Mouse (Mus musculus) brain, embryonic 14.5 days (tissue): Measurements from ENCODE around the gene Trdn. TPM values are rescaled to one million over a fixed set of nuclear protein-coding genes. Genes with fewer than 3 reads are reported as not detected.

ENCODE experiments used
- DNase-seq: peaks from one replicate; pipeline ENCODE4 v3.0.0-alpha.2; 2011; ENCODE audit warnings: low read depth
- CTCF ChIP-seq: fragments of 200-500 bp; IDR thresholded peaks from 2 replicates; pipeline ENCODE4 v1.5.1; 2012; ENCODE audit warnings: inconsistent platforms, mild to moderate bottlenecking, moderate library complexity, borderline replicate concordance; ENCODE audit not compliant: insufficient read depth, insufficient read length; ENCODE audit errors: extremely low read depth
- POLR2A ChIP-seq: fragments of 200-500 bp; IDR thresholded peaks from 2 replicates; pipeline ENCODE4 v1.6.1; 2012; ENCODE audit warnings: mild to moderate bottlenecking, inconsistent platforms, borderline replicate concordance; ENCODE audit not compliant: poor library complexity, insufficient read depth, insufficient read length, severe bottlenecking; ENCODE audit errors: extremely low read depth
- polyA plus RNA-seq: library from polyadenylated mRNA; depleted of rRNA; stranded (reverse); fragments of >200 nt; gene quantifications from 2 replicates; pipeline ENCODE4 v1.2.3, GENCODE M21; 2012; rRNA removed

The Trdn gene
- 0.08 TPM in 1 of 2 replicates, not detected in the other for polyA plus RNA-seq

DNA sequence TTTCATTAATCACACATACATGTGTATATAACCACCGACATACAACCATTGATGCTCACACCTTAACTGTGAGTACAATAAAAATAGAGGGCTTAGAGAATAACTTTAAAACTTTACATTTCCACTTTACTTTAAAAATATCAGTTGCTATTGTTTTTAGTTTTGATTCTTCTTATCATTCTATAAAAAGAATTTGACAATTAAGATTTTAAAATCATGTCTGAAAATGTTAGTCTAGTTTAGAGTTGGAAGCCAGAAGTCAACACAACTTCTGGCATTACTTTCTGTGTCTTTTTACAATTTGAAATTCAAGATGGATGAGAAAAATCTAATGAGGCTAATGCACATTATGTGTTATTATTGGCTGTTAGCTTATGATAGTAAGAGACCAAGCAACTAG lies at the start of gene Trdn:
Gene Trdn (plus strand): TSS at position 301 of the 400 bp plus-strand sequence.
- TF ChIP-seq POLR2A: no peak
- TF ChIP-seq CTCF: no peak
- DNase-seq: no peak

DNA sequence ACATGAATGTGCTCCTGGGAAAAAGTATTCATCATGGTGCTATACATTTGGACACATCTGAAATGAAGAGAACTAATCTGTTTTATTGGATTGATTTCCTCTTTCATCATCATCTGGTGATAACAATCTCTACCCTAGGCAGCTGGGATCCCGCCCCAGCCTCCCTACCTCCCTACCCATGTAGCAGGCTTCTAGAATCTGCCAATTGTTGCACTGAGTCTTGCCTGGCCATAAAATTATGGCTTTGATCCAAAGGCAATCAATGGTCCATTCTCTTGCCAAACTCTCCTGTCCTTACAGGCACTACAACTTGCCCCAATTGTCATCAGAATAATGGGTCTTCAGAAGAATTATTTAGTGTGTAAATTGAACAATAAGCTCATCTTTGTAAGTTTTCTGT lies 19.6 kb upstream of the Trdn start:
- TF ChIP-seq CTCF (no peak), POLR2A (no peak)
- DNase-seq: no peak

DNA sequence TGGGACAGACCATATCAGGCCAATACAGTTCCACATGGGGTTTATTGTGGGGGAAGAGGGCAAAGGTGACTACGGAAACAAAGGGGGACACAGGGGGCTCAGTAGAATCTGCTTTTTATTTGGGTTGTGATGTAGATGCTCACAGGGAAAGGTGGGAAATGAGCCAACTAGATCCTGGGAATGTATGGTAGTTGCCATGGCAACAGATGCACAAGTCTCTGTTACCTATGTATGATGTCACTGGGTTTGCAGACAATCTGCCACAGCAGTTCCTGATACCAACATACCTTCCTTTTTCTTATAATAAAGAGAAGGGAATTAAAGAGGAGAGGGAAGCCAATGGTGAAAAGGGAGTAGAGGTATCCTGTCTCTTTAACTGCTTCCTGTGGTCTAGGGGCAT lies 14.8 kb upstream of the Trdn start:
- peak; percentile 55 for DNase-seq
- TF ChIP-seq POLR2A: no peak
- TF ChIP-seq CTCF: no peak

DNA sequence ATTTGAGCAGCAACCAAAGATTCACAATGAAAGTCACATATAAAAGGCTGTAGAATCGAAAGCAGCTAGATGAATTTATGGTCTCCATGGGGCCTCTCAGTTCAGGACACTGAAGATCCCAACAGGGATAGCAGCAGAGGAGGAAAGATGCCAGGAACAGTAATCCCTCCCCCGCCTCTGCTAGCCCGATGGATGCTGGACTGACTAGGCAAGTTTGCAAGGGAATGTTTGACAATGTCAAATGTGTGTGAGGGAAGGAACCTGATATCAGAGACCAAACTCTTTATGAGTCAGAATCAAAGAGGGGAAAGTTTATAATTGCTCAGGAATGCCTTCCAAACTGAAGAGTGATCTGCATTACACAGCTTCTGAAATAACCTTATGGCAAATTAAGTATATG lies 7.2 kb upstream of the Trdn start:
- no peak for TF ChIP-seq POLR2A
- TF ChIP-seq CTCF: no peak

DNA sequence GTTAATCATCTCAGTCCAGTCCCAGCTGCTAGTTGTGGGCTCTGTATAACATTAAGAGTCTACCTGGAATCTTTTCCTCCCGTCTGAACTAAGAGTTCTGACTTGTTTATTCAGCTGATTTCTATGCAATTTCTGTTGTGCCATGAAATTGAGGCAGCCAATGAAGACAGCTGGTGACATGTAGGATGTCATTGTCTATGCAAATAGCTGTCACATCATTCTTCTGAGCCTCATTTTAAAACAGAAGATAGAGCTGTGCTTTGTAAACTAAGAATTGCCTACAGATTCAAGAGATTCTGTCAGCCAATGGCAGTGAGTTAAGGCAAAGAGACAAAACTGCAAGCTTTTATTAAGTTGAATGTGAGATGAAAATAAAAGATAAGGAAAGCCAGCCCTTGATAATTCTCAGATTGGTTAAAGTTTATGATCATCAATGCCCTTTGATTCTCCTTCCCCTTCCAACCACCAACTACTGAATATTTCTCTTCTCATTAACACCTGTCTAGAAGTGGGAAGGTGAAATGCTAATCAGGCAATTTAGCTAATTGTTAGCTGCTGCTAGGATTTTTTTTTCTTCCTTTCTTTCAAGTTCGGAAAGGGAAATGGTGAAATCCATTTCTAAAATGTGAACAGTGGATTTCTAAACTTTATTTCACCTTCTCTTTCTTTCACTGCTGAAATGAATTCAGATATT lies 1.9 kb downstream of the Trdn start:
- TF ChIP-seq CTCF (no peak), POLR2A (no peak)
- peak; percentile 70 for DNase-seq

More for the DNA sequence above, 7.2 kb upstream of the Trdn start:
- DNase-seq: no peak

DNA sequence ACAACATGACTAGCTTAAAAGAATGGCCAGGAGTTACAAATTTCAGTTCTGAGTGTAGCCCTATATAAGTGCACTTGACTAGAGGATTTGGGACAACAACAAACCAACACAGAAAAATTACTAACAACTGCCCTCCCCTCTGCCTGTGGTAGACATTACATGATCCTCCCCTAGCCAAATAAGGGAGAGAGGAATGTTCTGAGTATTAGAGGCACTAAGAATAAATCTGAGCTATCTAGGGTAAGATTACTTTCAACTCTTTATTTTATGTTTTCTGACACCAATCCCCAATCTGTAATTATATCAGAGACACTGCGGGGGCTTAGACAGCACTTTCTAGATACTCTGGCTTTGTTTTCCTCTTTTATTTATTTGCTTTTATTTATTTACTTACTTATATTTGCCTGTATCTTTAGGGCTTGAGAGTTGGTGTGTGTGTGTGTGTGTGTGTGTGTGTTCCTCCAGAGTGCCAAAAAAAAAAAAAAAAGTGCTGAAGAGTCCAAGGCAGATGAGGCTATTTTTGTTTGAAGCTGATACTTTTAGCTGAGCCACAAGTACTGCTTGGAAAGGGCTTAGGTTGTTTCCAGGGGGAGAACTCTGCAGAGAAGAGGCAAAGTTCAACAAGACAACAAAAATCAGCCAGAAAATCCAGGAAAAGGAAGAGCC lies 2.7 kb downstream of the Trdn start:
- no peak for DNase-seq
- no peak for TF ChIP-seq CTCF
- no peak for TF ChIP-seq POLR2A

DNA sequence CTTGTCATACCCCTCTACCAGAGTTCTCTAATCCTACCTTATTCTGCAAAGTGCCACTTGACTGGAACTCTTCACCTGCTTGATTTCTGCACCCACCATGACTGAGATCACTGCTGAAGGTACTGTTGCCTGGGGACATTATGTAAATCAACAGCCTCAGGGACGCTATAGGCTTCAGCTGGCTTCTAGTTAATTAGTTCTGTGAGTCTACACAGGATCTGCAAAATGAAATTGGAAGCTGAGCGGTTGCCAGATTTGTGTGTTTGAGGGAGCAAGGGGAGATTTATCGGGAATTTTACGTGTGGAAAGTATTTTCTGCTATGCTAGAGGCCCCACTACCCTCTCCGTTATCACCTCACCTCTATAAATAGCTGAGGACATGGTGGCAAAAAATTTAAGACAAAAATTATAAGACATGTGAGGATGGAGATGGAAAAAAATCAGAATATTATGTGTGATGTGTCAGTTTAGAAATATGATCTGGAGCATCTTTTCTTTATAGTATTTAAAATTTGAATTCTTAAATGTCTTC lies 3.3 kb downstream of the Trdn start:
- DNase-seq: peak; percentile 86

DNA sequence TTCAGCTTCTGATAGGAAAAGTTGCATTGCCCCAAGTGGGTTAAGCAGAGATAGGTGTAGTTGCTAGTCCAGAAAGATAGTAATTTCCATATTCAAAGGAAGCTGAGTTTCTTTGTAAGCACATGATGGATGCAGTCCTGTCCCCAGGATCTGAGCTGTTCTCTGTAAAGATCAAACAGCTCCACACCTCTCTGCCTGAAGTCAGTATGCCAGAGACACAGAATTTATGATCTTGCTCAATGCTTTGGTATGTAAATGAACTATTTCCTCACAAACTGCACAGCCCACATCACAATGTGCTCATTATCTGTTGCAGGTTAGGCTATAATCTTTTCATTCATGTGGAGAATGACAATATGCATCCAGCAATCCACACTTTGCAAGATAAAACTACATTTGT lies 8.0 kb downstream of the Trdn start:
- TF ChIP-seq POLR2A (no peak), CTCF (no peak)
- peak; percentile 49 for DNase-seq

More for the DNA sequence above, 3.3 kb downstream of the Trdn start:
- TF ChIP-seq CTCF (no peak), POLR2A (no peak)

DNA sequence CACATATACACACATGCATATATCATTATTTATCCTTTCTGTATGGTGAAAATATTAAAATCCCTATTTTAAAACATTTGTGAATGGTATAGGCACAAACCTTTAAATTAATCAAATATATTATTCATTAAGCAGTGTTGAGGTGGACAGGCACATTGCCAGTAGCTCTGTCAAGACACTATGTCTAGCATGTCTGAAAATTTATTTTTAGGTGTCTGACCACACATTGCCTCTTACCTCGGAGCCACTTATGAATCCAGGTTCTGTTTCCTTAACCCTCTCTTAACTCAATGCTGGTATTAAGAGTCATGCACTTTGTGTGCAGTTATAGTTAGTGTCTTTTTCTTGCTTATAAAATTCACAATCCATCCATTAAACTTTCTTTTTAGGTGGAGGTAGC lies 12.0 kb downstream of the Trdn start:
- TF ChIP-seq POLR2A (no peak), CTCF (no peak)
- DNase-seq: no peak

DNA sequence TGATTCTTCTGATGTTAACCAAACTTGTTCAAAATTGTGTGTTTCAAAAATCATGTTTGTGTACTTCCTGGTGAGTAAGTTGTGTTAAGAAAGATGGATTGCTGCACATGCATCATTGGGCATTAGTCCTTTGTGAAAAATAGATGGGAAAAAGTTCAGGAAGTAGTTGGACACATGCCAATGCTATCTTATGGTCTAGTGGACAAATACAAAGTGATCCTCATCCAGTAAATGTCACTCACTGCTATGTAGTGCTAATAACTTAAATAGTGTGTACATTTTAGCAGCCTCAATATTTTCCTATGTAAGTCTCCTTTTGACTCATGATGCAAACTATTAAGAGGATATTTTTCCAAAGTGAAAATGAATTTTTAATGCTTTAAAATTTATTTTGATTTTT lies 27.6 kb downstream of the Trdn start:
- TF ChIP-seq POLR2A (no peak), CTCF (no peak)
- peak; percentile 63 for DNase-seq

DNA sequence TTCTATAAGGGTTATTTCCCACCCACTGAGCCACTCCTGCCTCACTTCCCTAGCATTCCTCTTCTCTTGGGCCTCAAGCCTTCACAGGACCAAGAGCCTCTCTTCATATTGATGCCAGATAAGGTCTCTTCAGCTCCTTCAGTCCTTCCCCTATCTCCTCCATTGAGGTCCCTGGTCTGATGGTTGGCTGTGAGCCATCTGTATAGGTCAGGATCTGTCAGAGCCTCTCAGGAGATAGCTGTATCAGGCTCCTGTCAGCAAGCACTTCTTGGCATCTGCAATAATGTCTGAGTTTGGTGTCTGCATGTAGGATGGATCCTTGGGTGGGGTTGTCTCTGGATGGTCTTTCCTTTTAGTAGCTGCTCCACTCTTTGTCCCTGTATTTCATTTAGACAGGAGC lies 42.7 kb downstream of the Trdn start:
- DNase-seq: no peak
- TF ChIP-seq CTCF (no peak), POLR2A (no peak)

DNA sequence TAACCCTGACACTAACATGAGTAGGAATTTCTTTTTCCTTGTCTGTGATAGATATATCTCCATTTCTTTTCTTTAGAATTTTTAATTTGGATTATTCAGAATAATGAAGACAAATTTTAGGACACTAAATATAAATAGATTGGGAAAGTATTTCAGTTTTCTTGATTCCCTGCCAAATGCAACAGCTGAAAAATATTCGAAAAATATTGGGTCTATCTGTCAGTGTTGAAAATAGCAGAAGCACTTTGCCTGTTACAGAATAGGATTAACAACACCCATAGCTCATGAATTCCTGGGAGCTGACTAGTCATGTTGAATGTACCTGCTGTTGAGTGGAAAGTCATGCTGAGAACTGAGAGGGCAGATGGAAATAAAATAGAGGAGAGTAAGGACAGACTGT lies 64.6 kb downstream of the Trdn start:
- no peak for DNase-seq
- TF ChIP-seq CTCF (no peak), POLR2A (no peak)

DNA sequence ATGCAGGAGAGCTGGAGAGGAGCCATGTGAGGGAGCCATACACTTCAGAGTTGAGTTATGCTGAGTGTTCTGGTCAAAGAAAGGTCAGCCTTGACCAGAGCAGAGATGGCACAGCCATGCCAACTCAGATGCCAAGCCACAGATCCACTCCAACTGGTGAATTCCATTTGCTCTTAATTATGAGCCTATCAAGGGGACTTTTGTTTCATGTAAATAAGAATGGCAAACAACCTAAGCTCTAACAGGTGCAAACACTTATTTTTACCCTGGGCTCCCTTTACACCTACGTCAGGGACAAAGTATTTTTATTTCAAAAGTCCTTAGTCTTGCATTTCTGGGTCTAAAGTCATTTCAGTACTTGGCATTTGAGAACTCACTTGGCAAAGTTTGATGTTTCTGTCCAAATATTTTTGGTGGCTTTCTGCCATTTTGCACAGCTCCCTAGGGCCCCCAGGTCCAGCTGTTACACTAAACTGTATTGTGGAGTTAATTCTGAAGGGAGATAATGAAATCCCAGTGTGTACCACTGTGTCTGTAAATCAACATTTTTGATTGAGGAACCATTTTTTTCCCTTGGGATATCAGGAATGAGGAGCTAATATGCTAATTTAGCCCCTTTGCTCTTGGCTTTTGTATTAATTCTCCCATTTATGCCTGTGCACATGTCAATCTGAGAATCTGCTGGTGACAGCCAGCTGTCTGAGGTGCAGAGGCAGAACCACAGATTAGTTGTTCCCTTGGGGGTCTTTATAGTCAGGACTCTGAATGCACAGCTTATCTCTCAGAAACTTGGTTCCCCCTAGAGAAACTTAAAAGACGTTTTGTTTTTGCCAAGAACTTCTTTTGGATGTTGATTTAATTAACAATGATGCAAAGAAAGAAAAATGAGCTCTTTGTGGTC lies 99.6 kb downstream of the Trdn start:
- TF ChIP-seq POLR2A (no peak), CTCF (no peak)
- DNase-seq: peak; percentile 53
